Mouse (Mus musculus) layer of hippocampus, postnatal 36 days (tissue): ENCODE data around the gene Zdhhc18. TPM values are rescaled to one million over a fixed set of nuclear protein-coding genes. Genes with fewer than 3 reads are reported as not detected.

Experiments
- microRNA-seq, 2 experiments: library from miRNA; unstranded; fragments of <30 nt; microRNA quantifications; one replicate each; pipeline ENCODE4 v1.2.0; 2021
- total RNA-seq, 2 experiments: library from RNA; stranded (reverse); gene quantifications; 2 replicates each; pipeline ENCODE4 v1.2.3; 2021

Zdhhc18 gene
- total RNA-seq, 2 experiments from 2014 or later = 30.1 to 32.8 TPM

Small RNAs within 50 kb of the gene (microRNA-seq; reads per million reads assigned to microRNA genes)
- gene Gm23158 = 0 reads per million in 2 experiments

Other genes with a start within 250 kb of the Zdhhc18 start
- not detected for gene Tent5b, start 170.0 kb downstream of the Zdhhc18 start, total RNA-seq
- 100 to 1,000 TPM; 168 to 190 TPM for gene Trnp1, start 151.6 kb downstream of the Zdhhc18 start, total RNA-seq
- gene Kdf1, start 131.2 kb downstream of the Zdhhc18 start, total RNA-seq = under 1 TPM; 0.20 to 0.35 TPM
- 100 to 1,000 TPM; 122 to 123 TPM for gene Nudc, start 104.2 kb downstream of the Zdhhc18 start, total RNA-seq
- not detected for gene Nr0b2, start 96.8 kb downstream of the Zdhhc18 start, total RNA-seq
- gene Gpatch3, start 75.4 kb downstream of the Zdhhc18 start, total RNA-seq = 1 to 10 TPM; 7.0 to 7.2 TPM
- 10 to 100 TPM; 10.1 to 10.3 TPM for gene Gpn2, start 65.8 kb downstream of the Zdhhc18 start, total RNA-seq
- 1 to 10 TPM; 1.5 to 1.9 TPM for gene Sfn, start 48.0 kb downstream of the Zdhhc18 start, total RNA-seq
- 1 to 10 TPM; 8.3 to 9.1 TPM for gene Pigv, start 22.5 kb upstream of the Zdhhc18 start, total RNA-seq
- gene Arid1a, start 106.6 kb upstream of the Zdhhc18 start, total RNA-seq = 10 to 100 TPM; 75.1 to 87.6 TPM
- 10 to 100 TPM in 1 of 2 experiments, 1 to 10 TPM in 1; 9.6 to 11.3 TPM for gene Rps6ka1, start 237.6 kb upstream of the Zdhhc18 start, total RNA-seq